Mouse (Mus musculus) E14TG2a.4 (cell line): ENCODE data around the gene Rapgef1.

Experiments used
- H3K27me3 ChIP-seq: 2 replicates; pipeline ENCODE4 v1.6.1; 2014; ENCODE audit warnings: low read length, control low read depth; ENCODE audit not compliant: insufficient read depth
- H3K36me3 ChIP-seq: 2 replicates; pipeline ENCODE4 v1.6.1; 2014; ENCODE audit warnings: low read length, control low read depth; ENCODE audit not compliant: insufficient read depth
- H3K4me1 ChIP-seq: replicated peaks from 2 replicates; pipeline ENCODE4 v1.6.1; 2014; ENCODE audit warnings: low read depth, low read length, control low read depth
- H3K4me3 ChIP-seq: replicated peaks from 2 replicates; pipeline ENCODE4 v1.5.1; 2014; ENCODE audit warnings: mild to moderate bottlenecking, low read length
- H3K9me3 ChIP-seq: 2 replicates; pipeline ENCODE4 v1.6.1; 2014; ENCODE audit warnings: low read length, control low read depth
- CTCF ChIP-seq: conservative IDR thresholded peaks from 2 replicates; pipeline ENCODE4 v1.5.1; 2014; ENCODE audit warnings: low read length
- NANOG ChIP-seq: IDR thresholded peaks from 2 replicates; pipeline ENCODE4 v1.6.1; 2014; ENCODE audit warnings: borderline replicate concordance, low read length, mixed read lengths
- POU5F1 ChIP-seq: IDR thresholded peaks from 2 replicates; pipeline ENCODE4 v1.6.1; 2014; ENCODE audit warnings: low read length, borderline replicate concordance

The Rapgef1 gene

GRCm38 (mm10) chr2:29621163-29621562 is 1.6 kb downstream of the Rapgef1 start:
- Histone ChIP-seq H3K4me1 (peaks cover 65% of the 10 kb centered on the region), H3K27me3 (no peaks in the 10 kb centered on the region), H3K9me3 (no peaks in the 10 kb centered on the region), H3K4me3 (peak overlapping the region; percentile 86), H3K36me3 (peaks cover 38% of the 10 kb centered on the region)
- TF ChIP-seq NANOG = no peak
- TF ChIP-seq CTCF = no peak
- no peak for TF ChIP-seq POU5F1

DNA sequence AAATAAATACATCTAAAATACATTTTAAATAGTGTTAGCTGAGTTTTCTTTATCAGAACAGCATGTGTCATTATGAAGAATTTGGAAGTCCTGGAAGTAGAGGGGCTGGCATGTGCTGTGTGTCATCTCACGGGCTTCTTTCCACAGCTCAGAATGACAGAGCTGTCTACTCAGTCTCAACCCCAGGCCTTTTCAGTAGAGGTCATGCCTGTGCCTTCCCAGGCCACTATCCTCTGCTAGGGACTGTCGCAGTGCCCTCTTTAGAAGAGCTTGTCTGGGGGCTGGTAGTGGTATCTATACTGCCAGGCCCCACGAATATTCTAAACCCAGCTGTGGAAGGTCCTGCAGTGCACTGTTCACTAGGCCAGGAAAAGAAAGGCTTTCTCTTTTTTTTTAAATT is 2.1 kb downstream of the Rapgef1 start:
- Histone ChIP-seq H3K36me3 (peaks cover 40% of the 10 kb centered on the region), H3K4me3 (0 out of 2 replicates have a peak overlapping the region, but pooled peaks have one; percentile 86), H3K4me1 (peaks cover 70% of the 10 kb centered on the region), H3K27me3 (no peaks in the 10 kb centered on the region), H3K9me3 (no peaks in the 10 kb centered on the region)
- TF ChIP-seq CTCF = no peak
- TF ChIP-seq POU5F1 = no peak
- no peak for TF ChIP-seq NANOG

- TF ChIP-seq NANOG (no peak), POU5F1 (no peak), CTCF (no peak)
- peaks cover 77% of the 10 kb centered on the region for H3K4me1 ChIP-seq
- no peaks in the 10 kb centered on the region for H3K27me3 ChIP-seq
- H3K36me3 ChIP-seq = peaks cover 46% of the 10 kb centered on the region
- no peaks in the 10 kb centered on the region for H3K9me3 ChIP-seq
- 0 out of 2 replicates have a peak overlapping the region, but pooled peaks have one; percentile 10 for H3K4me3 ChIP-seq
These were observed 2.8 kb downstream of the Rapgef1 start for GRCm38 (mm10) chr2:29622126-29623005.

DNA sequence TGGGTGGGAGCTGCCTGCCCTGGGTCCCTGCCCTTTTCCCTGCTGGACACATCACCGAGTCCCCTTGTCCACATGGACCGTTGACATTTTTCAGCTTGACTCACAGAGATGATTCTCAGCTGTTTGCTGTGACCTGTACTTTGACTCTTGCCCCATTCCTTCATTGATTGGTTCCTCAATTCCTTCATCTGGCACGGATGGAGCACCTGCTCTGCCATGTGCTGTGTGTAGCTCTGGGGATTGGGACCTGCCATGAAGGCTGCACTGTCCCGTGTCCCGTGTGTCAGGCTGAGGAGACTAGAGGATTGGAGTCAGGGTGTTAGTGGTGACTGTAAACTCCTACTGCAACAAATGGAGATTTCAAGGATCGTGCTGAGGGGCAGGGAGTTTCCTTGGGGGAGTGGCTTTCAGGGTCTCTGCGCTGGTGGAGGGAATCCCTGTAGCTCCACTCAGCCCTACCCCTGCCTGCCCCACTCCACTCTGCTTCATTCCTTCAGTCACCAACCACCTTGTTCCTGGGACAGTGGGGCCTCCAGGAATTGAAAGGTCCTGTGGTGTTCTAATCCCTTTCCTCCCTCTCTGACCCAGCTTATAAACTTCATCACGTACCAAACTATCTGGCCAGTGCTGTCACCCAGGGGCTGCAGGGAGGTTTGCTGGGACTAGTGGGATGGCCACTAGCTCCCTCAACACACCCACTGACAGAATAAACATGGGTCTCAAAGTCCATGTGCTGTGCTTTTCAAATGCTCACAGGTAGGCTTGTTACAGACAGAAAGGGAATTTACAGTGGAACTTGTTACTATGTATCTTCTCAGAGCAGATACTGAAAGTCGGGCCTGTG is 3.9 kb downstream of the Rapgef1 start:
- Histone ChIP-seq H3K4me1 (peaks cover 88% of the 10 kb centered on the region), H3K4me3 (0 out of 2 replicates have a peak overlapping the region, but pooled peaks have one; percentile 10), H3K9me3 (no peaks in the 10 kb centered on the region), H3K36me3 (peaks cover 47% of the 10 kb centered on the region), H3K27me3 (no peaks in the 10 kb centered on the region)
- TF ChIP-seq POU5F1 (no peak), NANOG (no peak), CTCF (no peak)

GRCm38 (mm10) chr2:29624091-29624608 is 4.6 kb downstream of the Rapgef1 start:
- Histone ChIP-seq H3K4me3 (no peak overlapping the region), H3K36me3 (peaks cover 47% of the 10 kb centered on the region), H3K4me1 (peaks cover 92% of the 10 kb centered on the region), H3K9me3 (no peaks in the 10 kb centered on the region), H3K27me3 (no peaks in the 10 kb centered on the region)
- TF ChIP-seq CTCF (no peak), NANOG (no peak), POU5F1 (no peak)

DNA sequence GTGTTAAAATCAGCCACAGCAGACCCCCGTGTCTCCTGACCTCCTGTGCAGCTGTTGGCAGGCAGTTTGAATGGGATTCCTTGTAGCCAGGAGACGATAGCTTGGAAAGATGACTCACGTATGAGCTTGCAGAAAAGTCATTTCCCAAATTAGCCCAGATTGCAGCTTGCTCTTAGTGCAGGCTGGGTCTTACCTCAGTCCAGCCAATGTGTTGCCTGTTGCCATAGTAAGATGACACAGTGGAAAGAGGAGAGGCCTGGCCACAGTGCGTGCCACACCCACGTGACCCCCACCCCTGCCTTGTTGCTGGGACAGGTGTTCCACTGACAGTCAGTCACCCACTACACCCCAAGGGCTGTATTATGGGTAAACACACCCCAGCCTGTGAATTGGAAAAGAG is 5.2 kb downstream of the Rapgef1 start:
- peaks cover 95% of the 10 kb centered on the region for H3K4me1 ChIP-seq
- no peaks in the 10 kb centered on the region for H3K9me3 ChIP-seq
- H3K36me3 ChIP-seq = peaks cover 47% of the 10 kb centered on the region
- no peak overlapping the region for H3K4me3 ChIP-seq
- no peaks in the 10 kb centered on the region for H3K27me3 ChIP-seq
- no peak for TF ChIP-seq NANOG
- TF ChIP-seq POU5F1 = no peak
- no peak for TF ChIP-seq CTCF

DNA sequence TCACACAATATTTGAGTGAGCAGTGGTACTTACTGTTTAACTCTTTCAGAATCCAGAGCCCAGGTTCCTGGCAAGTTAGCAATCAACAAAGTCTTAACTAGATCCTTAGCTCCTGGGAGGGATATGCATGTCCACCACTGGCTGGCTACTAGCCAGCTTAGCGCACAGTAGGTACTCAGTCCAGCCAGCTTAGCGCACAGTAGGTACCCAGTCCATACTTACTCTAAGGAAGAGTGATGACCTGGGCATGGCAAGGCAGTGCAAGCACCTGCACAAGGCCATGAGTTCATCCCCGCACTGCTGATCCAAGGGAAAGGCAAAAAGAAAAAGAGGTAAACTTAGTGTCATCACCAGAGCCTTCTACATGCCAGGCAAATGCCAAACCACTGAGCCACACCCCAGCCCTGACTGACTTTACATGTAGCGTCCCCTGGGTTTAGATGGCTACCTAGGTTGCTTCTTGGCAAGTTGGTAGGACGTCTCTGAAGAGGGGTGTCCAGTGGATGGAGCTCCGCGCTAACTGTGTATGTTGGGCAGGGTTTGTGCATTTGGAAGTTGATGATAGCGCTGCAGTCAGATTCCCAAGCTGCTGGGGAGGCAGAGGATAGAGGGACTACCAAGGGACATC is 6.2 kb downstream of the Rapgef1 start:
- no peak overlapping the region for H3K4me3 ChIP-seq
- H3K4me1 ChIP-seq = peaks cover 100% of the 10 kb centered on the region
- TF ChIP-seq CTCF (no peak), NANOG (no peak), POU5F1 (no peak)
- peaks cover 51% of the 10 kb centered on the region for H3K36me3 ChIP-seq
- no peaks in the 10 kb centered on the region for H3K9me3 ChIP-seq
- H3K27me3 ChIP-seq = no peaks in the 10 kb centered on the region

DNA sequence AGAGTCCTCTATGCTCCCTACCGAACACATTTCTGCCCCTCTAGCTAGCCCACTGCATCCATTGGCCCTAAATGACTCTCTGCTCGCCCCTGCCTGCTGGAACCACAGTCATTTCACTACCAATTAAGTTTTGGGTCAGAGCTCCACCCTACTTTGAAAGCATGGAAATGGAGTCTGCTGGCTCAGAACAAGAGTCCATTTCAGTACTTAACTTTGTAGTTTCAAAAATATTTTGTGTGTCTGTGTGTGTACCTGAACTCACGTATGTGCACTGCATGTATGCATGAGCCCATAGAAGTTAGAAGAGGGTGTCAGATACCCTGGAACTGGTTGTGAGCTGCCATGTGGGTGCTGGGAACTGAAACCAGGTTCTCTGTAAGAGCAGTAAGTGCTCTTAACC is 7.8 kb downstream of the Rapgef1 start:
- H3K4me3 ChIP-seq = peak overlapping the region; percentile 37
- H3K4me1 ChIP-seq = peaks cover 96% of the 10 kb centered on the region
- H3K27me3 ChIP-seq = no peaks in the 10 kb centered on the region
- H3K9me3 ChIP-seq = no peaks in the 10 kb centered on the region
- TF ChIP-seq NANOG (no peak), CTCF (no peak), POU5F1 (no peak)
- H3K36me3 ChIP-seq = peaks cover 53% of the 10 kb centered on the region
